Comparison of ENCODE assay signal across 26 mouse cellular contexts in genomic region chr11:30235218-30235617, GRCm38 (mm10).
"Had no signal": no experiment of that assay in that cellular context is flagged by ENCODE, and none has a peak within 500 bp of the region (broad histone marks: within the 10 kb centered on the region; RNA-seq: fewer than 3 reads in every experiment).

No protein-coding gene starts in this region.

- H3K27me3 ChIP-seq: heart, embryonic 13.5 days; heart, embryonic 15.5 days; hindbrain, embryonic 13.5 days; hindbrain, embryonic 15.5 days; kidney, embryonic 15.5 days; limb, embryonic 12.5 days; liver, embryonic 13.5 days; liver, embryonic 15.5 days had no signal

- H3K4me1 ChIP-seq: limb, embryonic 12.5 days; liver, embryonic 13.5 days had no signal

- H3K36me3 ChIP-seq: hindbrain, embryonic 15.5 days; liver, embryonic 13.5 days; liver, embryonic 15.5 days had no signal

- ATAC-seq: forebrain, postnatal 0 days; intestine, embryonic 16.5 days had no signal

- H3K27ac ChIP-seq: heart, embryonic 15.5 days; hindbrain, embryonic 13.5 days; hindbrain, embryonic 15.5 days; hindbrain, postnatal 0 days; kidney, embryonic 15.5 days; kidney, postnatal 0 days; limb, embryonic 12.5 days; liver, embryonic 13.5 days; liver, embryonic 15.5 days had no signal

- H3K4me3 ChIP-seq: heart, embryonic 13.5 days; heart, embryonic 15.5 days; hindbrain, embryonic 13.5 days; hindbrain, embryonic 15.5 days; kidney, embryonic 15.5 days; limb, embryonic 12.5 days; liver, embryonic 13.5 days; liver, embryonic 15.5 days had no signal

- H3K9me3 ChIP-seq: heart, embryonic 13.5 days; heart, embryonic 15.5 days; hindbrain, embryonic 13.5 days; hindbrain, embryonic 15.5 days; kidney, embryonic 15.5 days; limb, embryonic 12.5 days; liver, embryonic 13.5 days; liver, embryonic 15.5 days had no signal

- DNase-seq: forebrain, postnatal 0 days; gastrocnemius, postnatal 14 days; gastrocnemius, postnatal 36 days; heart, adult 18-20 months; heart, postnatal 36 days; kidney, adult 11 months; kidney, adult 2 months; kidney, adult 9 months; kidney, postnatal 14 days; kidney, postnatal 36 days; layer of hippocampus, adult 9-11 months; layer of hippocampus, postnatal 36 days; left cerebral cortex, postnatal 4 days; liver; liver, embryonic 13.5 days had no signal

- H3K4me2 ChIP-seq: heart, embryonic 13.5 days; heart, embryonic 15.5 days; hindbrain, embryonic 13.5 days; hindbrain, embryonic 15.5 days; kidney, embryonic 15.5 days; limb, embryonic 12.5 days; liver, embryonic 11.5 days; liver, embryonic 13.5 days; liver, embryonic 15.5 days had no signal

- H3K9ac ChIP-seq: forebrain, postnatal 0 days; heart, embryonic 13.5 days; heart, embryonic 15.5 days; hindbrain, embryonic 13.5 days; hindbrain, embryonic 15.5 days; kidney, embryonic 15.5 days; limb, embryonic 12.5 days; liver, embryonic 13.5 days; liver, embryonic 15.5 days had no signal
